Mouse (Mus musculus) adrenal gland, adult 8-10 months (tissue): ENCODE measurements around the gene Spg20. TPM values are rescaled to one million over a fixed set of nuclear protein-coding genes. Genes with fewer than 3 reads are reported as not detected.

ENCODE experiments used
- DNase-seq: peaks from one replicate; pipeline ENCODE4 v3.0.0; 2022
- total RNA-seq, 4 experiments: library from RNA; stranded (reverse); gene quantifications; 2 replicates each; pipeline ENCODE4 v1.2.4; 2022

The Spg20 gene
- total RNA-seq, 4 experiments from 2014 or later: 52.4 to 63.4 (median 57.1) TPM

DNA sequence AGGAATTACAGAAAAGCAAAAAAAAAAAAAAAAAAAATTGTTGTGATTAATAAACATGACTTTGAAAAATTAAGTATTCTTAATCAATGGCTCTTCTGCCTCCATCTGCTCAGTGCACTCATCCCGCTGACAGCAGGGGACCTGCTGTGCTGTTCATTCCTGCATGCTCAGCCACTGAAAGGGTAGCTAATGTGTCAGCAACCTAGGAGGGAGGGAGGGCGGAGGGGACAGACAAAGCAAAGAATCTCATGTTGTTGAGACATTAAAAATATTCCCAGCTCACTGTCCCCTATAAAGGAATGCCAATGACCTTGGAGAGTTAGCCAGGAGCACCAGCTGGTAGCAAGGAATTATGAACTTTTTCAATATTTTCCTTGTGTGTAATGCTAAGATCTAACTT, 13.9 kb upstream of the Spg20 start:
- DNase-seq: no peak

DNA sequence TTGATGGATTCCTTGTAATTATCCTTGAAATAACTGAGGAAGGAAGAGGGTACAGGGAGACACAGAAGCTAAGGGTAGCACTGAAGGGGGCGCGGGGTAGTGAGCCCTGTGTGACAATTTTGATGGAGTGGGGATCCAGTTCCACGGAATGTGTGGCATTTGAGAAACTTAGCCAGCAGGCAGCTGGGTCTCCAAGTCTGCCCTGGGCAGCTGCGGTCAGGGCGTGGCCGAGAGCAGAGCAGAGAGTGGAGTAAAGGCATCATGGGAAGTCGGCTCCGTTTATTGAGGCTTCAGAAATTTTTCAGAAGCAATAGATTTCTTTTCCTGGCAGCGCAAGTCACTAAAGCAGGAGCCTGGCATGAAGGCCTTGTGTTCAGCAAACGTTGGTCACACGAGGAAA, 12.9 kb upstream of the Spg20 start:
- DNase-seq: no peak

DNA sequence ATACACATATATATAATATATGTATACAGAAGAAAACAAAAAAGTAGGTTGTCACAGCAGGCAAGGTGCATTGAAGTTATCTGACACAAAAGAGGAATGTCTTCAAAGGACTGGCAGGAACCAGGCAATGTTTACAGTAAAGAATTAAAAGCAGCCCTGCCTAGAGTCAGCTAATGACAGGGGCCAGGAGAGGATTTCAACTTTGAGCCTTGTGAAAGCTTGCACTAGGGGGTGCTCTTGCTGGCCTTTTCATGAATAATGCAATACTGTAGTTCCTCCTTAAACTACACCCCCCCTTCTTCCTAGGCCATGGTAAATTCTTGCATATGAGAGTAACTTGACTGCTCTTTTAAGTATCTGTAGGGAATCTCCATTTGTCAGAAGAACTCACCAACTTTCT, 10.8 kb upstream of the Spg20 start:
- no peak for DNase-seq

DNA sequence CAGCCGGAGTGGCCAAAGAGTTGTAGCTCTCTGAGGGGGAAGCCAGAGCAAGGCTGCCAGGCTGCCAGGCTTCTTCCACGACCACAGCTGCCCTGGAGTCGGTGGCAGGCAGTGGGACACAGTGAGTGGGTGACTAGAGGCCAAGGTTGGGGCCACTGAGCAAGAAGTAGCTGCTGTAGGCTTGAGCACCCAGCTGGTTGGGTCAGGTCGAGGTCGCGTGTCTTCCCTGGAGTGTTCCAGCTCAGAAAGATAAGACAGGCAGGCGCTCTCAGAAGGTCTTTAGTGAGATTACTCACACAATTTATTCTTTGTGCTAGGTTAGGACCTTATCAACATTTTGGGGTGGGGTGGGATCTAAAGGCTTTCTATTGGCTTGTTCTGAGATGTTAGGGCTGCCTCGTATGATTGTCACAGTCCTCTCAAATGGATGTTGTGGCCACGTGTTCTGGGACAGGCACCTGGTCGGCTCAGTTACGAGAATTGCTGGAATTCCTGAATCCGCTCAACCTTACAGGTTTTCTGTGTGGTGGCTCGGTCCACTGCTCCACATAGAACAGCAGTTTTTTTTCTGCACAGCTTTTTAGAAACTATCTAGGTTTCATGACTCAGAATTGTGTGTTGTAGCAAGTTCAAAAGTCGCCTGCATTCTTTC, 6.4 kb upstream of the Spg20 start:
- DNase-seq: peak; percentile 50

DNA sequence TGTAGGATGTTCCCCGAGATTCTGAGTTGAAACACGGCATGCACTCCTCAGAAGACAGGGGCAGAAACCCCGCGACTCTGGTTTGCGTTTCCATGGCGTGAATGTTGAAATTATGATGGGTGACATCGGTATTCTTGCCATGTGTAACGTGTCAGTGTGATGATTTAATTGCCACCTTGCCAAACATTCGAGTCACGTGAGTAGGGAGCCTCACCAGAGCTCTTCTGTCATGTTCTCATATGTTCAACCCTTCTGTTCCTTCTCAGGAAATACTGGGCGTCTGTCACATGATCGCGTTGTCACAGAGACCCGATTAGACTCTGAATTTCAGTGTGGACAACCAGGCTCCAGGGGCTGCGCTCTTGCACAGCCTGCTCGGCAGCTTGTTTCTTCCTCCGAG, 5.9 kb upstream of the Spg20 start:
- DNase-seq: no peak

DNA sequence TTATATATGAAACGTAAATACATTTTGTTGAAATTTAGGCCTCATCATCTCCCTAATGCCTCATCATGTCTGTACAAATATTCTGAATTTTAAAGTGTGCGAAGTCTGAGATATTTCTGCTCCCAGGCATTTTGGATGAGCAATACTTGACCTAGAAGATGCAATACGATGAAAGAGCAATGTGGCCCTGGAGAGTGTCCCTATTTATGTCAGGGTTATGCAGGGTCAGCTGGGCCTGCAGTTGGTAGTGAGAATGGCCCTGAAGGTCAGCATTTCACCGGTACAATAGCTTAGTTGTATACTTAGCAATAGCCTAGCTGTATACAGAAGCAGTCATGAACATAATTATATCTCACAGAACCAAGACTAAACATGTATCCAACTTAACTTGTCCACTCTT, 2.8 kb upstream of the Spg20 start:
- peak; percentile 43 for DNase-seq

DNA sequence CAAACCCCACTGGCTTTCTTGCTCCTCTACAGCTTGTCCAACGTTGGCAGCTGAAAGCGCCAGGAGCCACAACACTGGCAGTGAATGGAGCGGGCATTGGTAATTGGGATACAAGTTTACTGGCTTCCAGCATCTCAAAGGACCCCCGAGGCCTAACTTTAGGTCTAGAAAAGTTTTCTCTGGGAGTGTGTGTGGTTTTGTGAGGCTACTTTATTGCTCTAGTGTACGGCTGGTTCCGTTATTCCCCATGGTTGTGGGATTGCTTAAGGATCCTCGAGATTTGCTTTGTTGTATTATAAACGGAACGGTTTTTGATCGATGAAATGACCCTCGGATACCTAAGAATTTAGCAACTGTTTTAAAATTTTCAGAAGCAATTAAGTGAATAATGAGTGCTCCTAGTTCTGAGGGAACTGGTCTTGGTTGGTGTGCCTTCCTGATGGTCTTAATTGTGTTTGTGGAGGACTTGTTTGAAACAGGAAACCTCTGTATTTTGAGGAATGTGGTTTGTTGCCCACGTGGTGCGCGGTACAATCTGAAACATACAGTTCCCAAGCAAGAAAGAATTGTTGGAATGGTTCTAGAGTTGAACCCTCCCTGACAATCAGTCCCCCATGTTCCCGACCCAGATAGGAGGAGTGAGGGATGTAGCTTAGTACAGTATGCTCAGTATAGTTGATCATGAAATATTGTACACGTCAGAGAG, 955 bp downstream of the Spg20 start:
- no peak for DNase-seq

DNA sequence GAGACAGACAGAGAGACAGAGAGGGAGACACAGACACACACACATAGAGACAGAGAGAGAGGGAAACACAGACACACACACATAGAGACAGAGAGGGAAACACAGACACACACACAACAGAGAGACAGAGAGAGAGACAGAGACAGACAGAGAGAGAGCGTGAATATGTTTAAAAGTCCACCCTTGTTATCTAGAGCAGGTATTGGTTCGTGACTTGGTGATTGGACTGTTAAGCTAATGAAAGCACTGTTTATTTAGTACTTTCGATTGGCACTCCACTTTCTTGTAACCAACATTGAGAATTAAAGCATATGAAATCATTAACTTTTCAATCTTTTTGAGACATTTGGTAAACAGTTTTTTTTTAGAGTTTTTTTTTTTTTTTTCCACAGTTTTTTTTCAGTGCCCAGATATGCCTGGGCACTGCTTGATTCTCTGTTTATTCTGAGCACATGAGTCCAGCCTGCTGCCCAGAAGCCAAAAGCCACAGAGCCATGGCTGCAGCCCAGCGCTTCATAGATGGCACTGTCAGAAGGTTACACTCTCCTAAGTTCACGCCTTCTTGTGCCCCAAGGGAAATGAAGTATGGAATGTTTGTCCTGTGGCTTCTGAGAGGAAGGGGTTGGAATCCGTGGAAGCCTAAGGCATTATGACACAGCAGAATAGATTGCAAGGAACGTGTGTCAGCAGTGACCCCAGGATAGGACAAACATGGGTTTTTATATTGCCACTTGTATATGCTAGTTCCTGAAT, 2.6 kb downstream of the Spg20 start:
- DNase-seq: no peak

DNA sequence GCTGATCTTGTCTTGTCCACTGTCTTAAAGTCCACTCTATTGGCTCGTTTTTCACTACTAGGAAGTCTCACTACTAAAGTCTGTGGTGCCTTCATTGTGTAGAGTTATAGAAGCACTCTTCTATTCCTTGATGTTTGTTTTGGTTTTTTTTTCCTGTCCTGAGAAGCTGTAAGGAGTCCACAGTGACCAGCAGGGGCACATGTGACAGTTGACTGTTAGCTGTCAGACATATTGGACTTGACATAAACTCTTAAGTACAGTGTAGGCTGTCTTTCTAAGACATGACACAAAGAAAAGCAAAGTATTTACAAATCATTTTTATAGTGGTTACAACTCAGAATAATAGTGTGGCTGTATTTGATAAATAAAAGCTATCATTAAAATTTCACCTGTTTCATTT, 3.2 kb downstream of the Spg20 start:
- DNase-seq: no peak

DNA sequence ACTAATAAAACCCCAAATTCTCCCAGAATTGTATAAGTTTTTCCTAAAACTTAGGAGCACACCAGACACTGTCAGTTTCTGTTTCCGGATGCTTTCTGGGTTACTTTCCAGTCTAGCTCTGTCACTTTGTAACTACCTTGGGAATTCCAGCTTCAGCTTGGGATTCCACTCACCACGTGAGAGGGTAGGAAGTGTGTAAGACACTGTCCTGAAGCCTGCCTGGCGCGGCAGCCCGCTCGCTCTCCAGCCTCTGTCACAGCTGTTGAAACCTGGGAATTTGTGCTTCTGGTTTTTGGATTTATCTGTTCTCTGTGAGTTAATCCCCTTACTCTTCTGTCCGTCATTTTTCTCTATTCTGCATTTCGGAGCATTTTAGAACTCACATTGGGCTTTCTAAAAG, 4.1 kb downstream of the Spg20 start:
- no peak for DNase-seq

DNA sequence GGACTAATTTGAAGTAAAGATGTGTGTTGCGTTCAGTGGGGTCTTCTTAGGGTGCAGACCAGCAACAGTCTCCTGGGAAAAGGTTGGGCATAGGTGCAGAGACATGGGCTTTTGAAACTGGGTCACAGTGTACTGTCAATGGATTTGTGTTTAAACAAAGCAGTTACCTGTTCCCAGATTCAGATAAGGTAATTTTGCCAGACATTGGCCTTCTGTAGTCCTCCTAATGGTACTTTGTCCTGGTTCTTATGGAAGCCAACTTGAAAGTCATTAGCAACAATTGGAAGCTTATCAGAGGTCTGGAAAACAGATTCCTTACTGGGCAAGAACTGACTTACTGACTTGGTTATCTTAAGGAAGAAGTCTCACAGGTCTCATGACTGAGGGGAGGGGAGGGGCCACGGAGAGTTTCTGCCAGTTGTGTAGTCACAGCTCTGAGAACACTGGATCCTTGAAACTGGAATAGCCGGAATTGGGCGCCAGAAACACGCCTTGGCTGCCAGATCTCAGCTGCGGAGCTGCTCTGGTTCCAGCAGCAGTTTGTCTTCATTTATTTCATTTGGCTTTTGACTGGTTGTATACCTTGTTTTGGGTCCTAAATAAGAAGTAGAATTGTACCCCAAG, 7.5 kb downstream of the Spg20 start:
- no peak for DNase-seq

DNA sequence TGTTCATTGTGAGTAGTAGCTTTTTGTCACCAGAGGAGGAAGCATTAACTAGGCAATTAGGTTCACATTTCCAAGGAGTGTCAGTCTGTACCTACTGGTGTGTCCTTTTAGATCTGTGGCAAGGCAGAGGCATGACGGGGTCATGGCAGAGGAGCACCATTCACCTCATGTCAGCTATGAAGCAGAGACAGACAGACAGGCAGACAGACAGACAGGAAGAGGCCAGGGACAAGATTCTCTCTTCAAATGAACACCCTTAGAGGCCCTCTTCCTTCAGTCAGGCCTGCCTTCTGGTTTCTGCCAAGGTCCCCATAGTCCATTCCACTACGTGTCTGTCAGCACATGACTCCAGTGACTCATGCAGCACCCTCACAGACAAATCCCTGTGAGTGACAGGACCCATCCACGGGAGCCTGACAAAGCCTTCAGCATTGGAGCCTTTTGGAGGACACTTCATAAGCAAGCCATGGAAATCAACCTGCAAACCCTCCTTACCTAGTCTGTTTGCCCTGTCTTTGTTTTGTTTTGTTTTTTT, 10.5 kb downstream of the Spg20 start:
- peak; percentile 31 for DNase-seq

DNA sequence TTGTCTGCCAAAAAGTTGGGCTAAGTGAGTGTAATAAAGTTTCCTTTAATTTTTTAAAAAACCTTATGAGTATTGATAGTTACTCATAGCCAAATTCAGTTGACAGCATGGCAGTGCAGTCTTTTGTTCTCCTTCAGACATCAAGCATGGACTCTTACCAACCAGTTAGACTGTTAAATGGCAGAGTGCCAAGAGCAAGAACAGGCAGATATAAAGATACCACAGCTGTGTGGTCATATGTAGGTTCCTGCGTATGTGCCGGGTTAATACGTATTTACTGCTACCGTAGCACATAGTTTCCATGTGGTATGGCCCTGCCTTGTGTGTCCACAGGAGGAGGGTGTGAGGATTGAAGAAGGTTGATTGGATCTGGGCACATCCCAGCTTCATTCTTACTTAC, 11.2 kb downstream of the Spg20 start:
- no peak for DNase-seq

DNA sequence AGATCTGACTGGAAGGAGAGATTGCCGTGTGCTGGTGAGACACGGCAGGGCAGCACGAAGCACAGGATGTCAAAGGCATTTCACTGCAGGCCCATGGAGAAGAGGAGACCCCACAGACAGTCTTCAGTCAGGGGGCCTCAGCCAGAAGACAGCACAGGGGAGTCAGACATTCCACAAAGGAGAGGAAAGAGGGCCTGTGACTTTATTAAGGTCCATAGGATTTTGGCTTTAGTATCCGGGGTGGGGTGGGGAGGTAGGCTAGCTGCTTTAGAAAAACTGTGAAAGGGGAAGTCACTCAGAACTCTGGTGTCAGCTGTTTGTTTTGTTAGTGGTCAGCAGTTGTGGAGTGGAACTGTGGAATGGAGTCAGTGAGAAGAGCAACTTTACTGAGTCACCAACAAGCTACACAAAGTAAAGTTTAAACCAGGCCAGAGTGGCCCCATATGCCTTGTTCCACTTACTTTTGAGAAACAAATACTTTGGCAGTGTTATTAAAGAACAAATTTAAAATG, 17.3 kb downstream of the Spg20 start:
- no peak for DNase-seq

DNA sequence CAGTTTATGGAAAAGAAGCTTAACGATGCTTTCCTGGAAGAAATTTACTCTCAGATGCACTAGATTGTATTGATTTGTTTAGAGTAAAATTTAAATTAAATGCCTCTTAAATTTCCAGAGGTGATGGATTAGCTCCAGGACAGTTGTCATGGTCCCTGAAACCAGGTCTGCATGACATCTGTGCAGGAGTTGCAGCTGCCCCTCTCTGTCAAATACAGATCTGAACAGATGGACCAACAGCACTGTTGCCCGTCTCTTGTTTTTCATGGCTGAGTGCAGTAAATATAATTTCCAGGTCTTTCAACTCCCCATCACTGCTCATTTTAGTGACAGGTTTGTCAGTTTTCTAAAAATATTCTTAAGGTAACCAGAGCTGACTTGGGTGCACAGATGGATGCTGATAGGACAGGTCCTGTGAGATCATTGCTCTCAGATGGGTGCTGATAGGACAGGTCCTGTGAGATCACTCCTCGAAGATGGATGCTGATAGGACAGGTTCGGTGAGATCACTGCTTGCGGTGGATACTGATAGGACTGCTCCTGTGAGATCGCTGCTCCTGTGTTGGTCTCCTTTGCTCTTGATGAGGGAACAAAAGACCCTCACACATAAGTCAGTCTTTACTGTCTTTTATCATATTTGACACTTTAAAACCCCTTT, 19.8 kb downstream of the Spg20 start:
- DNase-seq: no peak

DNA sequence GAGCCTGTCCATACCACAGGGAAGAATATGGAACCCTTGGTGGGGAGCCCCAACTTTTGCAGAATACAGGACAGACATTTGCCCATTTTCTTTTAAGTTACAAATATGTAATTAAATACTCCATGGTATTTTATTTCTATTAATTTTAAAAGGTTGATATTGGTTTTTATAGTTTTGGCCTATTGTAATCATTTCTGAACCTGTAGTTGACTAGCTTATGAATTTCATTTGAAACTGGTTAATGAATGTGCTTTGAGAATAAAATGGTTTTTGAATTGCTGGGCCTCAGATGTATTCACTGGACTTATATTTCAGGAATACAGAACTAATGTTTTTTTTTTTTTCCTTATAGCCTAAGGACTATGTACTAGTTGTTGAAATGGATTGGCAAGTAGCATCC, 25.1 kb downstream of the Spg20 start, which contains the start of gene Ccdc169:
TSS of gene Ccdc169 (plus strand) at position 301 of the 400 bp plus-strand sequence.
- no peak for DNase-seq

DNA sequence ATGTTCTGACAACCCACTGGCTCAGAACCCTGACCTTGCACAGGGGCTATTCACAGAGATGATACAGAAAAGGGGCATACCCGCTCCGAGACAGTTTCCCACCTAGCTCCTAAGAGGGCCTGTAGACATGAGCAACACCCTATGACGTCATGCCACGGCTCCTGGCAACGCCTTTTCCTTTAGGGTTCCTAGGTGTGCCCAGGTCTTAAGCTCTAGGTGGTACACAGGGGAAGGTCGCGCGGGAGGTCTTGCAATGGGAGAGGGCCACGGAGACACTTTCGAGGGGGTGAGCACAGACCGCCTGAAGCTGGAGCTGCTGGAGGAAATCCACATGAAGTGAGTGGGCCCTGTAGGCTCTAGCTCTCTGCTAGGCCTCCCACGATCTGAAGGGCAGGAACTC, 27.9 kb downstream of the Spg20 start:
- DNase-seq: no peak

DNA sequence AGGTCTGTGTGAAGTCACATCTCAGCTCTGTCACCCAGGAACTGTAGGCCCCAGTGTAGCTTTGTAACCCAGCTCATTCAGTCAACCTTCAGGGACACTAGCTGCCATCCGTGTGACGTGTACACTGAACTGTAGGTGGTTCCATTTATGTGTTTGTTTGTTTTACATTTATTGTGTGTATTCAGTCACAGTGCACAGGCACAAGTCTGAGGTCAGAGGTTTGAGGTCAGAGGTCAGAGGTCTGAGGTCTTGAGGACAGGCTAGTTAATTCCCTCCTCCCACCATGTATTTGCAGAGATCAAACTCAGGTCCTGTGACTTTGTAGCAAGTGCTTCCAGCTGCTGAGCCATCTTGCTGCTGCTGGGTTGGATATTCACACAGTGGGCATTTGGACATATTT, 29.5 kb downstream of the Spg20 start:
- DNase-seq: no peak

DNA sequence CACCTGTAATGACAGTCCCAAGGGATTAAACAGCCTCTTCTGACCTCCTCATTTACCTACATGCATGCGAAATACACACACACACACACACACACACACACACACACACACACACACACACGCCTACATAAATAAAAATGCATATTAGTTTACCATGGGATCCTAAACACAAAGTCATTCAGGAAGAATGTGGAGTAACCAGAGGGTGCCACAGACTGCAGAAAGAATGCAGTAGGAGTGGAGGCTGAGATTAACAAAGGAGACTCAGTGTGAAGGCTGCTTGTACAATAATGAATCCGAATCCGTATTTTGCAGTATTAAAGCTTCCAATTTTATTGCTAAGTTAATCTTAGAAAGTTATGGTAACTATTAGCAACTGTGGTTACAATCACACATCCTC, 33.0 kb downstream of the Spg20 start:
- no peak for DNase-seq

DNA sequence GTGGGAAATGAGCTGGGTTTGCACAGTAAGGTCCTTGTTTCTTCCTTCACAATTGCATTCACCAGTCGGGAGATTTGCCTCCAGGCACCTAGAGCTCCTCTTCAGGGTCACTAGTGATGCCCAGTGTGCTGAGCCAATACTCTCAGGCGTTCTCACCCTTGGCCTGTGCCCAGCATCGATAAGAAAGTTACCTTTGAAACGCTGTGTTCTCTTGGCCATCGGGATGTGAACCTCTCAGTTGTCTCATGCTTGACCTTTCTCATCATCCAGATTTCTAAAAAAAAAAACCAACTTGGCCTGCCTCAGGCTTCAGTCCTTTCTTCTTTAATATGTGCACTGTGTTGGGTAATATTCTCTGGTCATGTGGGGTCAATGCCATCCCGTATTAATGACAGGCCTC, 34.5 kb downstream of the Spg20 start:
- DNase-seq: no peak

DNA sequence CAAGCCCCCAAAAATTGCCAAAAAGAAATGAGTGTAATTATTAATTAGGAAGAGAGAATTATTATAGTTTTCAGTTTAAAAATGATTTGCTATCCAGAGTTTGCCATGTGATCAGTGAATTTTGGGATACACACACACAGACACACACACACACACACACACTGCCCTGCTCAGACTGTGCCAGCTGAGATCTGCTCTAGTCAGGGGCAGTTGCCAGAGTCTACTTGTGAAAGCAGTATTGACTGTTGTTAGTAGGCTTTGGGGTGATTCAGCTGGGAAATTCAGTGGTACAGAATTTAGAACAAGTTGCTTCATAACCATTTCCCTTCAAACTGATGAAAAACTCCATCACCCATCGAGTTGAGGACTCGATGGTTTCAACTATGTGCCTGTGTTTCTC, 35.2 kb downstream of the Spg20 start:
- no peak for DNase-seq

DNA sequence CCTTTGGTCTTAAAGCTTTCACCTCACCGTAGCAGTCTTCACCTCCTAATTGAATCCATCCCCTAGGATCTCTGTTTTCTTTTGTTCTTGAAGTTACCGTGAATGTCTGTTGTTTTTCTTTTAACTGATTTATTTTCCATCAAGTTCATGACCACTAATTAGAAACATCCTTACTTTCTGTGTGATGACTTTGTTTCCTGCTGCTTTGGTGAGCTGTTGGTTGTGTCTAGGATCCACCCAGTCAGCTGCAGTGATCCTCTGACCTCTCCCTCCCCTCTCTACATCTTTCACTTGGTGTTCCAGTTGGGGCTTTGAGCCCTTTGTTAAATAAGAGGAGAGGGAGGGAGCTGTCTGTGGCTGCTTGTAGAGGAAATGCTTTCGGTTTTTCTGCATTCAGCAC, 36.2 kb downstream of the Spg20 start:
- no peak for DNase-seq
